Mouse (Mus musculus): ENCODE results near the gene Vsig2.

- TF ChIP-seq CTCF (IDR thresholded peaks at IDR 0.05; ENCODE audit: borderline replicate concordance, extremely low read depth, insufficient read depth, insufficient read length), result no peak
- no peak for TF ChIP-seq POLR2A (IDR thresholded peaks at IDR 0.05; ENCODE audit: borderline replicate concordance, extremely low read depth, insufficient read depth, insufficient read length, poor library complexity, severe bottlenecking)
These were observed 7.8 kb downstream of the Vsig2 start for GRCm38 (mm10) chr9:37546889-37547288.
